ENCODE assay signal across 9 mouse cellular contexts in the genomic region with DNA sequence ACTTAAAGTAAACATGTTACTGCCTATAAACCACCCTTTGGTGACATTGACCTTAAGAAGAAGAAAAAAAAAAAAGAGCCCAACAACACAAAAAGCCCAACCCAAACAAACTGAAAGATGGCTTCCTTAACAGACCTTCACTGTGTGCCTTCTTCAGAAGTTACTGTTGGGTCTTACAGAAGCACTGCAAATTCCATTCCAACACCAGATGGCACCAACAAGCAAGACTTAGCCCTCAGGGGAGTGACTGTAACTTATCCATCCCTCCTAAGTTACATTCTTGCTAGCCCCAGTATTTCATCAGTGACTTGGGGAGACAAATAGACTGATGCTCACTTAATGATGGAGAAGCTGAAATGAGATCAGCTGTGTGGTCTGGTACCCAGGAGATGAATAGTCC. TPM values are rescaled to one million over a fixed set of nuclear protein-coding genes. Genes with fewer than 3 reads are reported as not detected.
DNase-seq lines count a peak whose midpoint lies in the region; TF ChIP-seq lines count a peak whose summit lies in the region.
"Had no signal": no experiment of that assay in that cellular context is flagged by ENCODE, and none has a peak within 500 bp of the region (broad histone marks: within the 10 kb centered on the region; RNA-seq: fewer than 3 reads in every experiment).

No protein-coding gene starts in this region.

- no peak for TF ChIP-seq POLR2A in thymus, adult 2 months (IDR thresholded peaks at IDR 0.05; ENCODE audit: control insufficient read depth, extremely low read depth, insufficient read depth, low read length, poor library complexity)

- no peak for TF ChIP-seq CTCF in thymus, adult 2 months (IDR thresholded peaks at IDR 0.05; ENCODE audit: borderline replicate concordance, control insufficient read depth, extremely low read depth, insufficient read depth, low read length, poor library complexity)

- no peak overlapping the region for H3K27ac ChIP-seq in thymus, adult 2 months (ENCODE audit: control insufficient read depth, insufficient read depth, low read length)
- no peak overlapping the region for H3K27ac ChIP-seq in hindbrain, embryonic 10.5 days
- H3K27ac ChIP-seq: lung, embryonic 15.5 days had no signal

- H3K36me3 ChIP-seq in thymus, adult 2 months (ENCODE audit: control insufficient read depth, insufficient read depth, low read length): no peaks in the 10 kb centered on the region
- H3K36me3 ChIP-seq in hindbrain, embryonic 10.5 days: no peaks in the 10 kb centered on the region
- H3K36me3 ChIP-seq: lung, embryonic 15.5 days had no signal

- H3K4me1 ChIP-seq in thymus, adult 2 months (replicated peaks; ENCODE audit: control insufficient read depth, insufficient read depth, low read length): no peaks in the 10 kb centered on the region
- H3K4me1 ChIP-seq in hindbrain, embryonic 10.5 days (replicated peaks): peaks cover 9% of the 10 kb centered on the region
- H3K4me1 ChIP-seq: lung, embryonic 15.5 days had no signal

- H3K27me3 ChIP-seq in thymus, adult 2 months (ENCODE audit: control insufficient read depth, insufficient read depth, low read length): no peaks in the 10 kb centered on the region
- H3K27me3 ChIP-seq in hindbrain, embryonic 10.5 days (ENCODE audit: insufficient read depth, poor library complexity, severe bottlenecking): no peaks in the 10 kb centered on the region
- H3K27me3 ChIP-seq: lung, embryonic 15.5 days had no signal

- peak; percentile 57 for DNase-seq in heart, postnatal 4 days
- no peak for DNase-seq in heart, adult 11 months
- DNase-seq in B cell, adult 2 months: peak; percentile 51 to 62
- peak; percentile 77 for DNase-seq in NIH3T3 (ENCODE audit: low read depth)
- DNase-seq in kidney, postnatal 10 days: peak; percentile 52
- peak; percentile 66 for DNase-seq in thymus, adult 2 months
- DNase-seq in hindbrain, embryonic 10.5 days (ENCODE audit: low spot score): no peak
- no peak for DNase-seq in heart, adult 9 months (ENCODE audit: low spot score in 2 of 2)

- H3K9me3 ChIP-seq in hindbrain, embryonic 10.5 days: no peaks in the 10 kb centered on the region
- H3K9me3 ChIP-seq: lung, embryonic 15.5 days had no signal

- no peak overlapping the region for H3K4me3 ChIP-seq in thymus, adult 2 months (ENCODE audit: control insufficient read depth, insufficient read depth, low read length)
- no peak overlapping the region for H3K4me3 ChIP-seq in hindbrain, embryonic 10.5 days
- H3K4me3 ChIP-seq: lung, embryonic 15.5 days had no signal

RNA-seq across cellular contexts. Expression of a gene that starts 11.6 kb away (rescaled TPM):
- total RNA-seq in heart, postnatal 4 days (2021): 1 to 10 TPM; 1.4 to 1.5 TPM
- polyA plus RNA-seq in thymus, adult 2 months (2012; rRNA removed): 3.8 and 5.0 TPM in 2 replicates
- 8.6 and 8.9 TPM in 2 replicates for polyA plus RNA-seq in hindbrain, embryonic 10.5 days (2016; fragmentation: Nextera tagmentation; extraction: Ambion mirVana)

Comparison
In these comparisons a context has a peak if more than half of its experiments do, and no peak if none do; other contexts are left out.
1. DNase-seq: peak in heart, postnatal 4 days (single experiment), B cell, adult 2 months (2 of 2), NIH3T3 (single experiment), kidney, postnatal 10 days (single experiment) and thymus, adult 2 months (single experiment); none in heart, adult 11 months (single experiment), hindbrain, embryonic 10.5 days (single experiment) and heart, adult 9 months (0 of 2).